Mouse (Mus musculus) thymus, postnatal 4 days (tissue): Measurements from ENCODE around the gene Cdh23.

ENCODE experiments used
- DNase-seq: peaks from one replicate; pipeline ENCODE4 v3.0.0; 2021

Cdh23 gene

GRCm38 (mm10) chr10:60394936-60395335, 301.4 kb downstream of the Cdh23 start:
- no peak for DNase-seq

GRCm38 (mm10) chr10:60391661-60392060, 304.6 kb downstream of the Cdh23 start:
- peak; percentile 25 for DNase-seq

GRCm38 (mm10) chr10:60390904-60391420, 305.3 kb downstream of the Cdh23 start:
- DNase-seq, result peak; percentile 42

- peak; percentile 60 for DNase-seq
These were observed 305.9 kb downstream of the Cdh23 start for GRCm38 (mm10) chr10:60390177-60390903.

GRCm38 (mm10) chr10:60389447-60389865, 306.8 kb downstream of the Cdh23 start:
- peak; percentile 74 for DNase-seq

GRCm38 (mm10) chr10:60388332-60388731, 308.0 kb downstream of the Cdh23 start:
- peak; percentile 62 for DNase-seq

- peak; percentile 80 for DNase-seq
These were observed 315.0 kb downstream of the Cdh23 start for GRCm38 (mm10) chr10:60381142-60381925.

GRCm38 (mm10) chr10:60380229-60380628, 316.1 kb downstream of the Cdh23 start:
- DNase-seq, result no peak

GRCm38 (mm10) chr10:60379419-60379957, 316.8 kb downstream of the Cdh23 start:
- DNase-seq, result no peak

- no peak for DNase-seq
These were observed 319.6 kb downstream of the Cdh23 start for GRCm38 (mm10) chr10:60376704-60377103.

- no peak for DNase-seq
These were observed 322.2 kb downstream of the Cdh23 start for GRCm38 (mm10) chr10:60373937-60374578.

GRCm38 (mm10) chr10:60373543-60373936, 322.8 kb downstream of the Cdh23 start:
- DNase-seq, result no peak

- DNase-seq, result peak; percentile 77
These were observed 324.5 kb downstream of the Cdh23 start for GRCm38 (mm10) chr10:60371596-60372386.

GRCm38 (mm10) chr10:60370601-60371061, 325.7 kb downstream of the Cdh23 start:
- DNase-seq, result peak; percentile 70

- no peak for DNase-seq
These were observed 326.2 kb downstream of the Cdh23 start for GRCm38 (mm10) chr10:60370098-60370497.

GRCm38 (mm10) chr10:60369405-60369804, 326.9 kb downstream of the Cdh23 start:
- peak; percentile 16 for DNase-seq

- no peak for DNase-seq
These were observed 328.4 kb downstream of the Cdh23 start for GRCm38 (mm10) chr10:60367904-60368303.

- no peak for DNase-seq
These were observed 329.1 kb downstream of the Cdh23 start for GRCm38 (mm10) chr10:60367145-60367544.

GRCm38 (mm10) chr10:60363426-60363825, 332.9 kb downstream of the Cdh23 start:
- DNase-seq, result no peak

GRCm38 (mm10) chr10:60362310-60362628, 334.0 kb downstream of the Cdh23 start:
- no peak for DNase-seq

- no peak for DNase-seq
These were observed 334.5 kb downstream of the Cdh23 start for GRCm38 (mm10) chr10:60361615-60362309.

GRCm38 (mm10) chr10:60358776-60359175, 337.5 kb downstream of the Cdh23 start:
- no peak for DNase-seq
